Mouse (Mus musculus): ENCODE data around the gene 1700017B05Rik. TPM values are rescaled to one million over a fixed set of nuclear protein-coding genes. Genes with fewer than 3 reads are reported as not detected.
"Not testable (repeated sequence)": the region's sequence is repeated elsewhere in the genome, so short reads cannot be mapped to it uniquely, and the experiment has no call there.

The 1700017B05Rik gene
- polyA plus RNA-seq, 1 experiment from 2014 or later, result 39.1 TPM

DNA sequence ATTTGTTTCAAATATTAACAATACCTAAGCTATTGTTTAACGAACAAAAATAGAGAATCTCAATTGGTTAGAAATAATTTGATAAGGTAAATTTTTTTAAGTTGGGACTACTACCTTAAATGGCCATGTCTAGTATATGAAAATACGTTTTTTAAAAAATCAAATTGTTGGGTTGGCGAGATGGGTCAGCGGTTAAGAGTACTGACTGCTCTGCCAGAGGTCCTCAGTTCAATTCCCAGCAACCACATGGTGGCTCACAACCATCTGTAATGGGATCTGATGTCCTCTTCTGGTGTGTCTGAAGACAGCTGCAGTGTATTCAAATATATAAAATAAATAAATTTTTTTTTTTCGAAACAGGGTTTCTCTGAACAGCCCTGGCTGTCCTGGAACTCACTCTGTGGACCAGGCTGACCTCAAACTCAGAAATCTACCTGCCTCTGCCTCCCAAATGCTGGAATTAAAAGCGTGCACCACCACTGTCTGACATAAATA lies 35.7 kb downstream of the 1700017B05Rik start:
- 92% methylated on average over 6 of the region's 6 CpGs for whole genome bisulfite sequencing (ENCODE audit: missing documents)
- H3K27ac ChIP-seq; H3K4me3 ChIP-seq (ENCODE audit: inconsistent target); H3K79me2 ChIP-seq (ENCODE audit: inconsistent target); H3K36me3 ChIP-seq (ENCODE audit: inconsistent target): not testable (repeated sequence)

DNA sequence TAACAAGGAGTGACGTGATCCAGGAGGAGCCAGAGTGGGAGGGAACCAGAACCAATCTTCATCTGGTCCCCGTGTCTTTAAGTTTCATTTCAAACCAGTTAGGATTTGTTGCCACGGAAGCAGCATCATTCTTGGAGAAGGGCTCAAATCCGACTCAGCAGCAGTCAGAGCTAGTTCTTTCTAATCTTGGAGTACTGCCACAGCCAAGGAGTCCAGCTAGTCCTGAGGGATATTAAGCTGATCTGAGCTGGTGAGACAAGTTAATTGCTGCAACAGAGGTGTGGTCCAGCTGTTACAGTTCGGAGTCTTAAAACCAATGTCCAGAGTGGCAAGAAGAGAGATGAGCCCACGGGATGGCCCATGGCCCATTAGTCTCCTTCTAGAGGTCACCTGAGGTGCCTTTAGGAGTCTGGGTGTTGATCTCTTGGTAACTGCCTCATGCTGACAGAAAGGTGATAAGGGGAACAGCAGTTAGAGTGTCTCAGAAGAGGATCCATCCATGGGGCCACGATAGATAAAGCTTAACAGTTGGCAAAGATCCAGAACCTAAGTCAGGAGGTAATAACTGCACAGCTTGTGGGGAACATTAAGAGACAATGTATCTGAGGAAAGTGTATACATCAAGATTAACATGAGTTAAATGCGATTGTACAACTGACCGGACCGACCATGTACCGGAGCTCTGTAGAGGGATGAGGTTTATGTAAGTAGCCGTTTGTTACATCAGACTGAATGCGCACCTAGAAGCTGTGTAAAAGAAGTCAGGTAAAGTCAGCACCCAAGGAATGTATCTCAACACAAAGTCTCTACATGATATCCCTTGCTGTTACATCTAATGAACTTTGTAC lies 36.4 kb downstream of the 1700017B05Rik start:
- WGBS (ENCODE audit: missing documents), result 94% methylated on average over 13 of the region's 13 CpGs
- Histone ChIP-seq H3K79me2 (ENCODE audit: inconsistent target) (no peaks in the 10 kb centered on the region), H3K27ac (no peak overlapping the region), H3K36me3 (ENCODE audit: inconsistent target) (no peaks in the 10 kb centered on the region), H3K4me3 (ENCODE audit: inconsistent target) (no peak overlapping the region)

DNA sequence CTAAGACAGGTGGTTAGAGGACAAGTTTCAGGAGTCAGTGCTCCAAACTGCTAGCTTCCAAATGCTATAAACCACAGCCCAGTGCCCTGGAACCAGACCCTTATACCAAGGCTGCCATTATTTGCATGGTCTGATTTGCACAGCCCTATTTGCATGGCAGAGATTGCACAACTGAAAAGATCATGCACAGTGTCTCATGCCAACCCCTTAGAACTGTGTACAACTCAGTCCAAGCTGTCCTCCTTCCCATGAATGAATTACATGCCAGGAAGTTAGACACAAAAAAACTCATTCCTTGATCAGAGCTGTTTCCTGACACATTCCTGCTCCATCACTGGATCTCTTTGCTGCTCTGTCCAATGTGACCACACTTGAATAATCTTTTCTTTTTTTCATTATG lies 39.1 kb downstream of the 1700017B05Rik start:
- H3K27ac ChIP-seq, result no peak overlapping the region
- H3K36me3 ChIP-seq (ENCODE audit: inconsistent target), result no peaks in the 10 kb centered on the region
- H3K4me3 ChIP-seq (ENCODE audit: inconsistent target), result no peak overlapping the region
- no peaks in the 10 kb centered on the region for H3K79me2 ChIP-seq (ENCODE audit: inconsistent target)

DNA sequence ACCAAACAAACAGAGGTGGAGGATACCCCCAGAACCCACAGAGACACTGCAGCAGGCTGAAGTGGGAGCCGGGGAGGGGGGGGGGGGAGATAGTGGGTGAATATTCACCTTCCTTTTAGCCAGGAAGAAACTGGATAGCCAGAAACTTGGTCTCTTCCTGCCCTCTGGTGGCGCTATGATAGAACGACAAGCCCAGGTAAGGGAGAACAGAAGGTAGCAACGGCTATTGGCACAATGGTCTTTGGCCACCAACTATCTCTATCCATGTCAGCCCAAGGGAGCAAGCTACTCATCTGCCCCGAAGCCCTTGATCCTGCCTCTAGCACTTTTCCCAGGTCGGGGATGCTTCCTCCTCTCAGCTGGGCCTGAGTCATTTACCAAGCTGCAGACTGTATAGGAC lies 42.1 kb downstream of the 1700017B05Rik start:
- H3K27ac ChIP-seq, result no peak overlapping the region
- no peak overlapping the region for H3K4me3 ChIP-seq (ENCODE audit: inconsistent target)
- H3K36me3 ChIP-seq (ENCODE audit: inconsistent target), result no peaks in the 10 kb centered on the region
- no peaks in the 10 kb centered on the region for H3K79me2 ChIP-seq (ENCODE audit: inconsistent target)
- WGBS (ENCODE audit: missing documents), result 37% methylated on average over 5 of the region's 6 CpGs

DNA sequence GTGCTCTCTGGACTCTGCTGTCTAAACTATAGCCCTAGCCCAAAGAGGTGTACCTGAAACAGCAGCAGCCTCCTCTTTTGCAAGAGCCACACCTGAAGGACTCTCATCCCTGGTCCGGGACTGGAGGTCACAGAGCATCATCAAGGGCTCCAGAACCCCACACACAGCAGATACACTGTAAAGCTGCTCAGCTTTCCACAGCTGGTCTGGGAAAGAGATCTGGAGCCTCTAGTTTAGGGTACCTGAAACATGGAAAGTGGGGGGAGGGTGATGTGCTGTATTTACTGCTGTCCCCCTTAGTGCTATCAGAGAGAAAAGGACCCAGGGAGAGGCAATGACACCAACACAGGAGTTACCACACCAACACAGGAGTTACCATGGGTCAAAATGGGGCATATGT lies 42.9 kb downstream of the 1700017B05Rik start:
- Histone ChIP-seq H3K4me3 (ENCODE audit: inconsistent target) (no peak overlapping the region), H3K79me2 (ENCODE audit: inconsistent target) (no peaks in the 10 kb centered on the region), H3K27ac (no peak overlapping the region), H3K36me3 (ENCODE audit: inconsistent target) (no peaks in the 10 kb centered on the region)
- WGBS (ENCODE audit: missing documents), result 93% methylated on average over 1 of the region's 1 CpGs

- Histone ChIP-seq H3K27ac (no peak overlapping the region), H3K36me3 (ENCODE audit: inconsistent target) (no peaks in the 10 kb centered on the region), H3K79me2 (ENCODE audit: inconsistent target) (no peaks in the 10 kb centered on the region), H3K4me3 (ENCODE audit: inconsistent target) (no peak overlapping the region)
- WGBS (ENCODE audit: missing documents), result 94% methylated on average over 5 of the region's 5 CpGs
Measured at GRCm38 (mm10) chr9:57218776-57219175, 43.6 kb downstream of the 1700017B05Rik start.

DNA sequence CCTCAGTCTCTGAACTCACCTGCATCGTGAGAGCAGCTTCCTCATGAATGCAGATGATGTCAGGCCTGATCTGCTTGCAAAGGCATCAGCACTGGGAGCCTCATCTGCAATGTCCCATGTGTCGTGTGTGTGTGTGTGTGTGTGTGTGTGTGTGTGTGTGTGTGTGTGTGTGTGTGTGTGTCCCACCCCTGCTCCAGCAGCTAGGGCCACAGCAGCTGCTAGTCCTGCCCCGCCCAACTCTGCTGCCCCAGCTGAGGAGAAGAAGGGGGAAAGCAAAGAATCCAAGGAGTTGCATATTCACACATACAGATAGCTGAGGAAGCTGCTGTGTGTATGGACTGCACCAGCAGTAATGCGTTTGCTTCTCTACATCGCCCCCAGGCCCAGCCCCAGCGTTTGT lies 45.2 kb downstream of the 1700017B05Rik start:
- H3K27ac ChIP-seq, result no peak overlapping the region
- no peaks in the 10 kb centered on the region for H3K36me3 ChIP-seq (ENCODE audit: inconsistent target)
- WGBS (ENCODE audit: missing documents), result 89% methylated on average over 6 of the region's 6 CpGs
- no peak overlapping the region for H3K4me3 ChIP-seq (ENCODE audit: inconsistent target)
- no peaks in the 10 kb centered on the region for H3K79me2 ChIP-seq (ENCODE audit: inconsistent target)

DNA sequence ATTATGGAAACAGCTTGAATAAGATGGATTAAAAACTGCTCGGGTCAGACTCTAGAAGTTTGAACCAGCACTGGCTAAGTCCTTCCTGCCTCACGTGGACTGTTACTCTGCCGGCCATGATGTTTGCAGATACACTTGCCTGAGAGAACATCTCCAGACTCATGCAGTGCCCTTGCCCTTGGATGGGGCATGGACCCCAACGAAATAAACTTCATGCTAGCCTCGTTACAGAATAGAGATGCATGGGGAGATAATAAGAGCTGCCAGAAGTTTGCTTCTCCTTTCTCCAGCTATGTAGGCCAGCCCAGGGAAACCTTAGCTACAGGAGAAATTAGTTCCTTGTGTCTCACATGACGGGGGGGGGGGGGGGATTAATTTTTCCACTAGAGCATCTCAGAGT lies 47.9 kb downstream of the 1700017B05Rik start:
- H3K36me3 ChIP-seq (ENCODE audit: inconsistent target), result no peaks in the 10 kb centered on the region
- no peak overlapping the region for H3K27ac ChIP-seq
- WGBS (ENCODE audit: missing documents), result 68% methylated on average over 6 of the region's 6 CpGs
- no peaks in the 10 kb centered on the region for H3K79me2 ChIP-seq (ENCODE audit: inconsistent target)
- no peak overlapping the region for H3K4me3 ChIP-seq (ENCODE audit: inconsistent target)

GRCm38 (mm10) chr9:57212448-57213222 lies 49.8 kb downstream of the 1700017B05Rik start:
- Histone ChIP-seq H3K36me3 (ENCODE audit: inconsistent target) (no peaks in the 10 kb centered on the region), H3K79me2 (ENCODE audit: inconsistent target) (no peaks in the 10 kb centered on the region), H3K27ac (no peak overlapping the region), H3K4me3 (ENCODE audit: inconsistent target) (no peak overlapping the region)
- WGBS (ENCODE audit: missing documents), result 80% methylated on average over 9 of the region's 9 CpGs

DNA sequence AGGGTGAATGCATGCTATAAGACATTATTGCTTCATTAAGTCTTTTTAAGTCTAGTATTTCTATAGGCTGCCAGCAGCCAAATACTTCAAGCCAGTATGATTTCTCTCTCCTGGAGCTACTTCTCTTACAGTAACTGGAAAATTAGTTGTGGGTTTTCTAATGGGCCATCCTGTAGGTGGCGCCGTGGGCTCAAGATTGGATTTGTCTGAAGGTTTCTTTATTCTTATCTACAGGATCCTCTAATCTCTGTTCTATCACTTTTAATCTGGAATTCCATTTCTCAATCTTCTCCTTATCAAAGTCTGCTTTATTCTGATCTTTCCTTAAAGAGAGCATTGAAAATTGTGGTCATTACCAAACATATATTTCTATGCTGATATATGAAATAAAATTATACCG lies 53.1 kb downstream of the 1700017B05Rik start:
- Histone ChIP-seq H3K27ac (no peak overlapping the region), H3K36me3 (ENCODE audit: inconsistent target) (no peaks in the 10 kb centered on the region), H3K79me2 (ENCODE audit: inconsistent target) (no peaks in the 10 kb centered on the region), H3K4me3 (ENCODE audit: inconsistent target) (no peak overlapping the region)
- WGBS (ENCODE audit: missing documents), result 33% methylated on average over 3 of the region's 3 CpGs

- Histone ChIP-seq H3K79me2 (ENCODE audit: inconsistent target) (no peaks in the 10 kb centered on the region), H3K27ac (no peak overlapping the region), H3K4me3 (ENCODE audit: inconsistent target) (no peak overlapping the region), H3K36me3 (ENCODE audit: inconsistent target) (no peaks in the 10 kb centered on the region)
- 67% methylated on average over 2 of the region's 2 CpGs for WGBS (ENCODE audit: missing documents)
Measured at GRCm38 (mm10) chr9:57206896-57207295, 55.5 kb downstream of the 1700017B05Rik start.

- not testable (repeated sequence) for H3K36me3 ChIP-seq (ENCODE audit: inconsistent target); H3K79me2 ChIP-seq (ENCODE audit: inconsistent target); H3K4me3 ChIP-seq (ENCODE audit: inconsistent target); H3K27ac ChIP-seq
- WGBS (ENCODE audit: missing documents), result 78% methylated on average over 11 of the region's 13 CpGs
Measured at GRCm38 (mm10) chr9:57203571-57203970, 58.8 kb downstream of the 1700017B05Rik start.
